Mouse (Mus musculus) cerebellum, postnatal 4 days (tissue): ENCODE measurements around the gene Syce3.

Source experiments
- DNase-seq, 2 experiments: peaks; one replicate each; pipeline ENCODE4 v3.0.0; 2022; ENCODE audit warnings: low spot score in 2 of 2, mixed read lengths in 1 of 2

The Syce3 gene

DNA sequence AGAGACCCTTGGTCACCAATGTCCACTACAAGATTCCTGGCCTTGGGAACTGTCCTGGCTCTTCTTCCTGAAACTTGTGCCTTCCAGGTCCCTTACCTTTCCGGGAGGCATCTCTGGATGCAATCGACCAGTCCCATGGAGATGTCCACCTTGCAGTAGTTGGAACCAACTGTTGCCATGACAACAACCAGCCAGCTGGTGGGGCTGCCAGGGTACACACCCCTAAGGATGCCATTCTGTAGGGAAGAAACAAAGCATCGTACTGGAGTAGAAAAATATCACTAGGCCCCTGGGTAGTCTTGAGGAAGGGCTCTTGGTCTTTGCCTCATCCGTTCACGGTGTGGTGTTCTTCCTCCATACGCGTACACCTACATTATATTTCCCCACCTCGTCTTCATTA, 14.3 kb upstream of the Syce3 start:
- DNase-seq: no peak

DNA sequence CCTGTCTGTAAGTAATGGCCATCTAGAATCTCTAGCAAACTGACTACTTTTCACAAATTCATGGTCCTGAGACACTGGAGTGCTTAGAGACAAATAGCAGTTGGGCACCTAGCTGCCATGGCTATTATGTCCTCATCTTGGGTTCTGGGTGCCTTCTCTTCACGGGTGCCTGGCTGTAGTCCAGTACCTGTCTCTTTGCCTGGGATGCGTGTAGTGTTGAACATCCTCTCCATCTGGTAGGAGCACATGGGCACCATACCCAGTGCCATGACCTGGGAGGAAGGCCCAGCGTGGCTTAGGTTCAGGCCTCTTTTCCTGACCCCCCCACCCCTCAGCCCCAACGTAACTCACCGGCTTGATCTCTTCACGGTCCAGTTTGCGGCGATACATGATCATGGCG, 11.6 kb upstream of the Syce3 start:
- DNase-seq: no peak

- no peak for DNase-seq
These were observed 5.0 kb upstream of the Syce3 start for GRCm38 (mm10) chr15:89415282-89415681.

GRCm38 (mm10) chr15:89406691-89407090, 3.6 kb downstream of the Syce3 start:
- no peak for DNase-seq

DNA sequence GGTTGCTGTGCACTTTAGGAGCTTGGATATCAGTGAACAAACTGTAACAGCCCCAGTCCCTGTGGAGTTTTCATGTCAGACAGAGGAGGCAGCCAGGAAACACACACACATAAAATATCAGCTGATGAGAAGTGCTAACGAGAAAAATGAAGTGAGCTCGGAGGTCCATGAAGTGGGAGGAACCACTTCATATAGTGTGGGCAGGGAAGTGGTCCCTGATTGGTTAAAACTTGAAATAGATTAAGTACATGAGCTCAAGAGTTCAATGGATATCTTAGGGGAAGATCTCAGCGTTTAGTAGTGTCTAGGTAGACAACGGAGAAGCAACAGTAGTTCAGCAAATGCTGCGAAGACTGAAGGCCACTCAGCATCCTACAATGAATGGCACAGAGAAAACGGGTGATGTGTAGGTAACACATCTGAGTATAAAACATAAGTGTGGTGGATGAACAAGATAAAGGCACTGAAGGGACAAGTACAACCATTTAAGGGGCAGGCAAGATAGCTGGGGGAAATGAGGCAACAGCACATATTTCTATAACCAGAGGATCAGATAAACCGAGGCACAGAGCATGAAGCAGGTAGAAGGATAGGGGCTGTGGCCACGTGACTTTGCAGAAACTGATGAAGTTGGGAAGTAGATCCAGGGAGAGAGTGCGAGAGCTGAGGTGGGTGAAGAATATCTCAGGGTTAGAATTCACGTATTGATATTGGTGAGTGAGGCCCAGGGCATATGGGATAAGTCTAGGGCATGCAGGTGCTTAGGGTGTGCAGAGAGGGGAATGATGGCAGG, 5.3 kb downstream of the Syce3 start:
- no peak for DNase-seq

DNA sequence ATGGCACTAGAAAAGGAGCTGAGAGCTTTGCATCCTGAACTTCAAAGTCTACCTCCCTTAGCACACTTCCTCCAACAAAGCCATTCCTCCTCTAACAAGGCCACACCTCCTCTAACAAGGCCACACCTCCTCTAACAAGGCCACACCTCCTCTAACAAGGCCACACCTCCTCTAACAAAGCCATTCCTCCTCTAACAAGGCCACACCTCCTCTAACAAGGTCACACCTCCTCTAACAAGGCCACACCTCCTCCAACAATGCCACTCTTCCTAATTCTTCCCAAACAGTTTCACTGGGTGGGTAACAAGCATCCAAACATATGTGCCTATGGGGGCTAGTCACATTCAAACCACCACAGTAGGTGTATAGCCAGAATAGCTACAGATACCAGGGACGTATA, 7.8 kb downstream of the Syce3 start:
- DNase-seq: no peak

- DNase-seq: no peak
These were observed 10.6 kb downstream of the Syce3 start for GRCm38 (mm10) chr15:89399716-89400115.

DNA sequence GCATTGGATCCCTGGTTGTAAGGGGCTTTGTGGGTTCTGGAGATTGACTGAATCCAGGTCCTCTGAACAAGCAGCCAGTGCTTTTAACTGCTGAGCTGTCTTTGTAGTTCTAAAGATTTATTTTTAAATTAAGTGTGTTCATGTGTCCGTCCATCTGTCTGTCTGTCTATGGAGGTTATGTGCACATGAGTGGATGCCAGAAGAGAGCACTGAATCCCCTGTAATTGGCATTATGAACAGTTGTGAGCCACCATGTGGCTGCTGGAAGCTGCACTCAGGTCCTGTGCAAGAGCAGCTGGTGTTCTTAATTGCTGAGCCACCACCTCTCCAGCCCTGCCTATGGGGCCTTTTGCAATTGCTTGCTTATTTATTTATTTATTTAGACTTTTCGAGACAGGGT, 12.2 kb downstream of the Syce3 start:
- DNase-seq: no peak

- DNase-seq: no peak
These were observed 13.4 kb downstream of the Syce3 start for GRCm38 (mm10) chr15:89396883-89397282.

- DNase-seq: no peak
These were observed 20.2 kb downstream of the Syce3 start for GRCm38 (mm10) chr15:89390081-89390480.

DNA sequence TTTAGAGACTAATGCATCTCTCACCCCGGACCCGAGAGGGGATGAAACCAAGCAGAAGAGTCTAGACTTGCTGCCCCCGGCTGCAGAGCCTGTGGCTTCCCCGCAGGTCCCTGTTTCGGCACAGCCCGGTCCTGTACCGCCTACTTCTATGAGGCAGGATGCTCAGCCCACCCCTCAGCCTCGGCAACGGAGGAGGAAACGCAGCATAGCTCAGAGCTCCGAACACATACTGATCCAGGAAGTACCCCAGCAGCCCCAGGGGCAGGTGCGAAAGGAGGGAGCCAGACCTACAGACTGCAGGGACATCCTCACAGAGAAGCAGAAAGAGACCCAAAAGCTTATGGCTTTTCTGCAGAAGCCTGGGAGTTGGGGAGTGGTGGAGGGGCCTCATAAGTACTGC, 23.2 kb downstream of the Syce3 start:
- DNase-seq: no peak

DNA sequence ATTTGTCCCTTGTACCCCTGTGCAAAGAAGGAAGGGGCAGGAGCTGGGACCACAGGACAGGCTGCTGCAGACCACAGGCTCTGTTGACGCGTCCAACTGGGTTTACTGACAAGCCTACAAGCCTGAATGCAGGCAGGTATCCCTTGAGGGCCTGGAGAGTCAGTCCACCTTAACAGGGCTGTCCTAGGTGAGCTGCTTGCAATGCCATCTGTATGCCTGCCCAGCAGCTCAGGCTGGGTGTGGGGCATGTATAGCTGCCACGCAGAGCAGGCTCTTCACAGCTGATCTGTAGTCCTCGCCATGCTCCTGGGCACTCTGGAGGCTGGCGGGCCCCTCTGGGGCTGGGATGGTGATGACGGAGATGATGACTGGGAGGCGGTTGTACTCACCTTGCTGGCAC, 25.7 kb downstream of the Syce3 start, which contains the start of gene Klhdc7b:
Gene Klhdc7b, plus strand, starts transcription at position 301 of the 400 bp plus-strand sequence.
- DNase-seq: no peak

DNA sequence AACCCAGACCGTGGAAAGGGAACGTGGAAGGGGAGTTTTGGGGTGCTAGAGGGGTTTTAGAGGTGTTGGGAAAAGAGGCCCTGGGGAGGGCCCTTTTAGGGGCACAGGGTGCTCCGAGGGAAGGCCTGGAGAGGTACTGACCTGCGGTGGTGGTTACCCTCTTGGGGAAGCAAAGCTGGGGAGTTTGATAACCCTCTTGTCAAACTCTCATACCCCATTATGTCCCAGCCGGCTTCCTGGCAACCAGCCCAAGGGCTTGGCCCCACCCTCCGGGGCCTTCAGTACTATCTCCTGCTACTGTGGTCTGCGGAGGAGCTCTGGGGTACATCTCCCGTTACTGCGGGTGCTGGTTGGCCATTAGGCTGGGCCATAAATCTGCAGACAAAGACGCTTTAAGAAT, 30.9 kb downstream of the Syce3 start:
- no peak for DNase-seq

- no peak for DNase-seq
These were observed 31.4 kb downstream of the Syce3 start, which contains the start of gene Odf3b for GRCm38 (mm10) chr15:89378831-89379401. Gene Odf3b (minus strand): TSS chr15:89379282.

DNA sequence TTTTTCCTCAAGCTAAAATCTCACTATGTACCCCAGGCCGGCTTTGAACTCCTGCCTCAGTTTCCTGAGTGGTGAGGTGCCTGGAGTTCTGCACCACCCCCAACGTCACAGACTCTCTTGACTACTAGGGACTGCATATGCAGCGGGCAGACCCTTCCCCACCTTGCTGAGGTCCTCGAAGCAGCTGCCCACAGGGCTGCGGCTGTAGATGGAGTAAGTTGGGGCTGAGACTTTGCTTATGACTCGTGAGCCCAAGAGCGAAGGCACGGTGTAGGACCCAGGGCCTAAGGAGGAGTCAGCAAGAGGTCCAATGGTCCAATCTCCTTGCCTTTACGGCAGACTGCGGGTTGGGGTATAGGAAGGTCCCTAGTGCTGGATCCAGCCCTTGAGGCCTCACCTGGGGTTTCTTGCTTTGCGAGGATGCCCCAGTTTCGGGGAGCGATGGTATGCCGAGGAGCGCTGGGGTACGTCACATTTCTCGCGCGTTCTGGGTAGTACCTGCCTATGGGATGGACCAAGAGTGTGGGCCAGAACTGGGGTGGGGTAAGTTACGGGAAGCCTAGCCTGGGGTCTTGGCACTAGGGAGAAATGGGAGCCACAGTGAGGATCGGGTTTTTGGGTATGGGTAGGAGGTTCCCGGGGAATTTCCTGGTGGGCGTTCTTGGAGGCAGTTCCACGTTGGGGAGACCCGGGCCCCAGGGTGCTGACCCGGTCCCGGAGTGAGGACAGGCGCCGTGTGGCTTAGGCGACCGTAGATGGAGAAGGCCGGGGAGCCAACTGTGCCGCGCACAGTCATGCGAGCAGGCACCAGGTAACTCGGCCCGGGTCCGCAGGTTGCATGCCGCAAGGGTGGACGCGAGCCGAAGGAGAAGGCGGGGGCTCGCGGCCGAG, 32.1 kb downstream of the Syce3 start:
- no peak for DNase-seq

DNA sequence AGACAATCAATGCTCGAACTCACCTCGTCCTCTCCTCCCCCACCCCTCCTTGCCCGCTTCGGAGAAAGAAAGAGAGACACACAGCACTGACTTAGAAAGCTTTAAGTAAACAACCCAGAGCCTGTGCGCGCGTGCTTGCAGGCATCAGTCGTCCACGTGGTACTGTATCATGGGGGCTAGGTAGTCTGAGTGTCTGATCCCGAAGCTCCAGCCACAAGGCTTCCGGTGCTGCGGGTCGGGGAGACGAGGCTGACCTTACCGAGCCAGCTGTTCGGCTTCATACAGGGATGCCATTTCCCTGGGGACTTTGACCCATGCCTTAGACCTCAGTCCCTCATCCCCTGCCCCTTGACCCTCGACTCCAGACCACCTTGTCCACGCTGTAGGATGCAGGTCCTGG, 32.9 kb downstream of the Syce3 start:
- DNase-seq: no peak

DNA sequence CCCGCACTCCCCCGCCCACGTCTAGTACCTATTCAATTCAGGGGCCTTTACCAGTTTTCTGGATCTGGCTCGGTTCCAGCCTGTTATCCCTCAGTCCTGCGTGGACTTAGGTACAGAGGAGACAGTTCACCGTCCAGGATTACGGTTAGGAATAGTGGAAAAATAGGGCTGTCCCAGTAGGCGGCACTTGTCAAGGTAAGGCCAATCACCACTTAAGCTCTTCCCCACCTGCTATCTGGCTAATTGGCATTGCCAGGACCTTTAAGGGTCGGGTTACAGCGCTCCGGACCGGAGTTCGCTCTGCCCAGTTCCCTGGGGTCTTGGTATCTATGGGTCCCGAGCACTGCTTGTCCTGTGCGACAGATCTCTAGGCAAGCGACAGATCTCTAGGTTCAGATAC, 33.3 kb downstream of the Syce3 start, which contains the start of gene Tymp:
Gene Tymp, minus strand, starts transcription at position 83 of the 400 bp plus-strand sequence.
- no peak for DNase-seq

DNA sequence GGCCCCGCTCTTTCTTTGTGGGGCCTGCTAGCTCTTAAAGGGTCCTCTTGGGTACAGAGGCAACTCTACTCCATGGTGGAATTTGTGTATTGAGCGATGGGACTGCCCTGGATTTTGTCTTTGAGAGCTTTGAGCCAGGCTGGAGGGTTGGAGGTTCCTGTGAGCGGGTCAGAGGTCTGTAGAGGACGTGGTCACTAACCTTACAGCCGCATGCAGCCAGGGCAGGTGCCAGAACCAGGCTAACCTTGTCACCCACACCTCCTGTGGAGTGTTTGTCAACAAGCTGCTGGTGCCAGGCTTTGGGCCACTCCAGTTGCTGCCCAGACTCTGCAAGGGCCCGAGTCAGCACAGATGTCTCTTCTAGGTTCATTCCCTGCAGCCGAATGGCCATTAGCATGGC, 34.3 kb downstream of the Syce3 start:
- no peak for DNase-seq

DNA sequence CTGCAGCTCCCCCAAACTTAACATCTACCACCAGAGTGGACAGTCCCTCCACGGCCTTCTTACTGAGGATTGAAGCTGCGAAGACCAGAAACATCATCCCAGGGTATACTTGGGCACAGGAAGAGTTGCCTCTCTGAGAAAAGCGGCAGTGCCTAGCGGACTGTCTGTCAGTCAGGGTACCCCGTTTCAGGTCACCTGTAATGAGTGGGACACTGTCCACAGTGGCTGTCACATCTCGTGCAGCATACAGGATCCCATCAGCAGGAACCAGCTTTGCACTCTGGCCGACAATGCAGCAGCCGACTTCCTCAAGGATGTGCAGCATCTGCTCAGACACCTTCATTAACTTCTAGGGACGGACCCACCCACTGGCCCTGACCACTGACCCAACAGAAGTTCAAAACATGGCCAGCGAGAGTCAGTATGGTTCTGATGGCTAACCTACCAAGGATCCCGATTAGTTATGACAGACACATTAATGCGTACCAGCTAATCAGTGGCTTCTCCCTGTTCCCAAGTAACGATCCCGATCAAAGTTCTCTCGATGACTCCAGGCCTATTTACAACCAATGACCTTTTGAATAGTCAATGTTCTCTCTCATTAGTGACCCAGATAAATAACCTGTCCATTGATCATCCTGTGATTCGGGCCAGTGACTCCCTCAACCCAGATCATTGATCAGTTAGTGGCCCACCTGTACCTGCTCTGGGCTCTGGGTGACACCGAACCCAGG, 35.3 kb downstream of the Syce3 start:
- DNase-seq: no peak

DNA sequence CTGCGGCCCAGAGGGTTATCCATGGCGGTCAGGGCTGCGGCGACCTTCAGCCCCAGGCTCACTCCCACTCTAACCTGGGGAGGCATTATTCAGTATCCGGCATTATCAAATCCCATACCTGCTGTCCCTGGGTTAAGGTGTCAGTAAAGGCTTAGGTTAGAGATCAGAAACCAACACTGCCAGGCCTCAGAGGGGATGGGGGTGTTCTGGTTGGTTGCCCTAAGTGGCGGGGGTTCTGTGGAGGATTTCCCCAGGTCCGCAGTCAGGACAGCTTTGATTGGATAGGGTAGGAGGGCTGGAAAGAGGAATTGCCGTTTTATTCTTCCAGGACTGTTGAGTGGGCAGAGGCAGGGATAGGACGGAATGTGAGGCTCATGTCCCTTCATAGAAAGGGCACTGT, 36.0 kb downstream of the Syce3 start:
- DNase-seq: no peak

DNA sequence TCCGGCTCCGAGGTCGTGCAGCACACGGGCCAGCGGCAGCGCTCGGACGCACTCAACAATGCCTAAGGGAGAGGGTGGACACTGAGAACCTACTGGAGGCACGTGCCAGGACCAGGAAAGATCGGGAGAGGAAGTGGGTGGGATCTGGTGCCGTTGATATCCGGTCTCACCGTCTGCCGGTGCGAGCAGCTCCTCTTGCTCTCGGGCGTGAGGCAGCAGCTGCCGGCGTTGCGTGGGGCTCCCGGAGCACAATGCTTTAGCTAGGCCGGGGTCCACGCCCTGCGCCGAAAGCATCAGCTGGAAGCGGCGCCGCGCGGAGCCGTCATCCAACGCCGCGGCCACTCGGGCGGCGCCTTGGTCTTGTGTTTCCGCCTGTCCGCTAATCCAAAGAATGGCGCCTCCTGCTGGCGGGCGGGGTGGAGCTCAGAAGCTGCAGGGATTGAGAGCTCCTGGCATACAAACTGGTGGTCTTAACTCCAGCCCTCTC, 36.5 kb downstream of the Syce3 start, which contains the start of gene Sco2:
Gene Sco2, minus strand, starts transcription at position 85 of the 487 bp plus-strand sequence.
- peak; percentile 96 to 98 for DNase-seq
